Mouse (Mus musculus): Measurements from ENCODE around the gene Ccnk. TPM values are rescaled to one million over a fixed set of nuclear protein-coding genes. Genes with fewer than 3 reads are reported as not detected.

Ccnk gene
- total and polyA plus RNA-seq, 2 experiments from 2014 or later = 2.1 to 12.1 TPM

- no peaks in the 10 kb centered on the region for H3K36me3 ChIP-seq (ENCODE audit: insufficient read depth, low read length)
- no peaks in the 10 kb centered on the region for H3K27me3 ChIP-seq (ENCODE audit: insufficient read depth, low read length)
- ATAC-seq (ENCODE audit: low FRiP score) (no peak), DNase-seq (ENCODE audit: low spot score) (no peak)
- H3K9me3 ChIP-seq (ENCODE audit: low read length) = no peaks in the 10 kb centered on the region
- no peak overlapping the region for H3K4me3 ChIP-seq (ENCODE audit: low read depth, low read length)
- 83% methylated on average over 3 of the region's 3 CpGs for WGBS
- no peak overlapping the region for H3K9ac ChIP-seq (replicated peaks; ENCODE audit: low read length, poor library complexity, severe bottlenecking)
- no peaks in the 10 kb centered on the region for H3K4me1 ChIP-seq (ENCODE audit: insufficient read depth, low read length)
- H3K27ac ChIP-seq (ENCODE audit: low read depth, low read length) = no peak overlapping the region
- TF ChIP-seq CTCF (IDR thresholded peaks at IDR 0.05) = no peak
- H3K4me2 ChIP-seq (ENCODE audit: low read depth, low read length, poor library complexity, severe bottlenecking) = no peak overlapping the region
Measured at GRCm38 (mm10) chr12:108168909-108169308, 10.5 kb upstream of the Ccnk start.

- no peak overlapping the region for H3K4me3 ChIP-seq (ENCODE audit: low read depth, low read length)
- H3K27ac ChIP-seq (ENCODE audit: low read depth, low read length) = no peak overlapping the region
- DNase-seq (ENCODE audit: low spot score) = no peak
- H3K36me3 ChIP-seq (ENCODE audit: insufficient read depth, low read length) = no peaks in the 10 kb centered on the region
- H3K27me3 ChIP-seq (ENCODE audit: insufficient read depth, low read length) = no peaks in the 10 kb centered on the region
- no peak overlapping the region for H3K9ac ChIP-seq (replicated peaks; ENCODE audit: low read length, poor library complexity, severe bottlenecking)
- ATAC-seq (ENCODE audit: low FRiP score) = no peak
- no peaks in the 10 kb centered on the region for H3K9me3 ChIP-seq (ENCODE audit: low read length)
- H3K4me2 ChIP-seq (ENCODE audit: low read depth, low read length, poor library complexity, severe bottlenecking) = no peak overlapping the region
- WGBS = 81% methylated on average over 3 of the region's 3 CpGs
- H3K4me1 ChIP-seq (ENCODE audit: insufficient read depth, low read length) = no peaks in the 10 kb centered on the region
- TF ChIP-seq CTCF (IDR thresholded peaks at IDR 0.05) = no peak
Measured at GRCm38 (mm10) chr12:108170467-108170866, 8.9 kb upstream of the Ccnk start.

DNA sequence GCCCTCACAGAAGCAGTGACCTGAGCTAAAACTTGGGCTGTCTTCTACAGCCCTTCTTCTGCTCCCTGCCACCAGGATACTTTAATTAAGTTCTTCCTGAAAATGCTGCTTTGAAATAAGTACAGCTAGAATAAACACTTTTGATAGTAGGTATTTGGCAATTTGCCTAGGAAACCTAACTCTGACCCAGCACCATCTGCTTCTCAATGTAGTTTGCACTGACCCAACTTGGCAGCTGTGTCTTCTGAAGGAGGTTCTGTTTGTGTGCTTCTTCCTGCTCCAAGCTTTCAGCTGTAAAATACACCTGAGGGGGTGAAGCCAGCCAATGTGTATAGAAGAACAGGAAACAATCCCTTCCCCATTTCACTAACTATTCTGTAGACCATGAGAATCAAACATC lies 8.0 kb upstream of the Ccnk start:
- Histone ChIP-seq H3K36me3 (ENCODE audit: insufficient read depth, low read length) (no peaks in the 10 kb centered on the region), H3K9me3 (ENCODE audit: low read length) (no peaks in the 10 kb centered on the region), H3K4me3 (ENCODE audit: low read depth, low read length) (no peak overlapping the region), H3K27ac (ENCODE audit: low read depth, low read length) (no peak overlapping the region), H3K4me1 (ENCODE audit: insufficient read depth, low read length) (no peaks in the 10 kb centered on the region), H3K4me2 (ENCODE audit: low read depth, low read length, poor library complexity, severe bottlenecking) (no peak overlapping the region), H3K9ac (replicated peaks; ENCODE audit: low read length, poor library complexity, severe bottlenecking) (no peak overlapping the region), H3K27me3 (ENCODE audit: insufficient read depth, low read length) (no peaks in the 10 kb centered on the region)
- DNase-seq (ENCODE audit: low spot score) (peak; percentile 6), ATAC-seq (ENCODE audit: low FRiP score) (no peak)
- no peak for TF ChIP-seq CTCF (IDR thresholded peaks at IDR 0.05)

- H3K27ac ChIP-seq (ENCODE audit: low read depth, low read length) = no peak overlapping the region
- no peak for DNase-seq (ENCODE audit: low spot score)
- no peaks in the 10 kb centered on the region for H3K36me3 ChIP-seq (ENCODE audit: insufficient read depth, low read length)
Measured at GRCm38 (mm10) chr12:108172639-108173038, 6.7 kb upstream of the Ccnk start.

DNA sequence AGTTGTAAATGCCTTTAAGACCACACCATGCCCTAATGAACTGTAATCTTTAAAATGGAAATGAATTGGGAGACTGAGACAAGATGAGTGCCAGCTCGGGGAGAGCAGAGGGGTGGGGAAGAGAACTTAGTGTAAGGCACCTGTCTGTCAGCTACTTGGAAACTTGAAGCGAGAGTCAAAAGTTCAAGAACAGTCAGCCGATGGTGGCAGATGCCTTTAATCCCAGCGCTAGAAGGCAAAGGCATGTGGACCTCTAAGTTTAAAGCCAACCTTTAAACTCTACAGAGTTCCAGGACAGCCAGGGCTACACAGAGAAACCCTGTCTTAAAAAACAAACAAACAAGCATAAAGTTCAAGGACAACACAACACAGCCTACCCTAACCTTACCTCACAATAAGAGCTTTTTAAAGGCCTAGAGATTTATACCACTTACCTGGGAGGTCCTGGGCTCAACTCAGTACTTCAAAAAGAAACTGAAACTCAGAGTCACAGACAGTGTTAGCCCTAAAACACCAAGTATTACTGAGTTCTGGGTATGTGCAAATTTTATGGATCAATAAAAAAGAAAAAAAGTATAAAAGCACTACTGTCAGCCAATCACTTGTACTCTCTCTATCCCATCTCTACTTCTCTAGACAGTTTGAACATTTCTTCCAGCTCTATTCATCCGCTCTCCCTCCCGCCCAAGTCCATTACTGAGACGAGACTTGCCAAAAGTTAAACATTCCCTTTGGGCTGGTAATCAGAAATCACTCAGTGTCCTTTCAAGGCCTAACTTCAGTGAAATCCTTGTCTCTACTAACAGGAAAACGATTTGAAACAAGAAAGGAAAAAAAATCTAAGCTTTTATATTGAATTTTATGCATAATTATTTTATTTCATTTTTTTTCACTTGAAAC lies 4.5 kb upstream of the Ccnk start:
- no peak overlapping the region for H3K9ac ChIP-seq (replicated peaks; ENCODE audit: low read length, poor library complexity, severe bottlenecking)
- no peak overlapping the region for H3K27ac ChIP-seq (ENCODE audit: low read depth, low read length)
- H3K4me2 ChIP-seq (ENCODE audit: low read depth, low read length, poor library complexity, severe bottlenecking) = no peak overlapping the region
- 0 out of 2 replicates have a peak, but pooled peaks cover 3% of the 10 kb centered on the region for H3K4me1 ChIP-seq (ENCODE audit: insufficient read depth, low read length)
- H3K9me3 ChIP-seq (ENCODE audit: low read length) = no peaks in the 10 kb centered on the region
- DNase-seq (ENCODE audit: low spot score) = no peak
- no peak for TF ChIP-seq CTCF (IDR thresholded peaks at IDR 0.05)
- no peak overlapping the region for H3K4me3 ChIP-seq (ENCODE audit: low read depth, low read length)
- WGBS = 79% methylated on average over 8 of the region's 8 CpGs
- H3K27me3 ChIP-seq (ENCODE audit: insufficient read depth, low read length) = no peaks in the 10 kb centered on the region
- ATAC-seq (ENCODE audit: low FRiP score) = no peak
- H3K36me3 ChIP-seq (ENCODE audit: insufficient read depth, low read length) = no peaks in the 10 kb centered on the region

More at GRCm38 (mm10) chr12:108172639-108173038, 6.7 kb upstream of the Ccnk start:
- Histone ChIP-seq H3K9me3 (ENCODE audit: low read length) (no peaks in the 10 kb centered on the region), H3K4me3 (ENCODE audit: low read depth, low read length) (no peak overlapping the region), H3K9ac (replicated peaks; ENCODE audit: low read length, poor library complexity, severe bottlenecking) (no peak overlapping the region), H3K4me2 (ENCODE audit: low read depth, low read length, poor library complexity, severe bottlenecking) (no peak overlapping the region), H3K4me1 (ENCODE audit: insufficient read depth, low read length) (0 out of 2 replicates have a peak, but pooled peaks cover 3% of the 10 kb centered on the region), H3K27me3 (ENCODE audit: insufficient read depth, low read length) (no peaks in the 10 kb centered on the region)
- TF ChIP-seq CTCF (IDR thresholded peaks at IDR 0.05) = no peak
- ATAC-seq (ENCODE audit: low FRiP score) = no peak
- 64% methylated on average over 4 of the region's 4 CpGs for WGBS

GRCm38 (mm10) chr12:108176366-108176765 lies 3.0 kb upstream of the Ccnk start:
- WGBS = 73% methylated on average over 3 of the region's 3 CpGs
- H3K36me3 ChIP-seq (ENCODE audit: insufficient read depth, low read length) = 0 out of 2 replicates have a peak, but pooled peaks cover under 1% of the 10 kb centered on the region
- no peak; the same call in 1 of the 2 replicates for TF ChIP-seq CTCF (IDR thresholded peaks at IDR 0.05)
- H3K9me3 ChIP-seq (ENCODE audit: low read length) = no peaks in the 10 kb centered on the region
- H3K4me1 ChIP-seq (ENCODE audit: insufficient read depth, low read length) = 0 out of 2 replicates have a peak, but pooled peaks cover 3% of the 10 kb centered on the region
- ATAC-seq (ENCODE audit: low FRiP score) = no peak
- no peaks in the 10 kb centered on the region for H3K27me3 ChIP-seq (ENCODE audit: insufficient read depth, low read length)
- no peak overlapping the region for H3K9ac ChIP-seq (replicated peaks; ENCODE audit: low read length, poor library complexity, severe bottlenecking)
- no peak overlapping the region for H3K27ac ChIP-seq (ENCODE audit: low read depth, low read length)
- DNase-seq (ENCODE audit: low spot score) = no peak
- H3K4me3 ChIP-seq (ENCODE audit: low read depth, low read length) = no peak overlapping the region
- no peak overlapping the region for H3K4me2 ChIP-seq (ENCODE audit: low read depth, low read length, poor library complexity, severe bottlenecking)

Measured in midbrain, postnatal 0 days (tissue).